Mouse (Mus musculus): ENCODE results near the gene Fbrsl1.

Fbrsl1 gene

GRCm38 (mm10) chr5:110448436-110449134 is at the start of gene Fbrsl1:
Gene Fbrsl1, minus strand, starts transcription at chr5:110448503.
- POLR2A ChIA-PET, result interaction anchor here (0.5 to 22.1 kb wide), 80 partner anchors 11 to 1828 kb away, joined by 3 to 1027 read pairs (median 5); partner anchors contain the start of genes Pole (in 3 of the 4), Pxmp2 (in 3 of the 4), Ep400 (in 2 of the 4) and Ulk1 (in 2 of the 4)

DNA sequence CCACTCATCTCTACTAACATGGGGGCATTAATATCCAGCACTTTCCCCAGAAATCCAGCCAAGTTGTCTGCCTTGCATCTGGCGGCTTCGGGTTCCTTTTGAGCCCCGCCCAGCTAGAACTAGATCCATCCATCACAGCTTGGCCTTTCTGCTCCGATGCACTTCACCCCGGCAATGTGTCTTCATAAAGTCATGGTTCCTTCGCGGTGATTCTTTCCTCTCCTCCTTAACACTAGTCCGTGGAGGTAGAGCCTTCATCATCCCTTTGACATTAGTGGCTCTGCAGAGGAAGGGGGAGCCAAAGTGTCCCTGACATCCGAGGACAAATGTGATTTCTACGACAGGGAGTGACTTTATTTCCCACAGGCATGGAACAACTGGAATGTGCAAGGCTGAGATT is 49.8 kb upstream of the Fbrsl1 start:
- POLR2A ChIA-PET, result interaction anchor here (0.8 to 1.6 kb wide), 13 partner anchors 9 to 155 kb away, joined by 3 to 9 read pairs (median 3); partner anchors contain the start of genes Ddx51 (in 1 of the 4), Fbrsl1 (in 1 of the 4) and Noc4l (in 1 of the 4)
- CTCF ChIA-PET, result interaction anchor here in 1 of 4 experiments (0.6 to 1.2 kb wide), 4 partner anchors 20 to 121 kb away, joined by 3 to 4 read pairs (median 4); no protein-coding TSS in a partner anchor

More at GRCm38 (mm10) chr5:110448436-110449134, at the start of gene Fbrsl1:
- CTCF ChIA-PET, result interaction anchor here in 3 of 4 experiments (0.5 to 1.8 kb wide), 29 partner anchors 9 to 759 kb away, joined by 3 to 22 read pairs (median 4); partner anchors contain the start of gene Ep400 (in 1 of the 3)

DNA sequence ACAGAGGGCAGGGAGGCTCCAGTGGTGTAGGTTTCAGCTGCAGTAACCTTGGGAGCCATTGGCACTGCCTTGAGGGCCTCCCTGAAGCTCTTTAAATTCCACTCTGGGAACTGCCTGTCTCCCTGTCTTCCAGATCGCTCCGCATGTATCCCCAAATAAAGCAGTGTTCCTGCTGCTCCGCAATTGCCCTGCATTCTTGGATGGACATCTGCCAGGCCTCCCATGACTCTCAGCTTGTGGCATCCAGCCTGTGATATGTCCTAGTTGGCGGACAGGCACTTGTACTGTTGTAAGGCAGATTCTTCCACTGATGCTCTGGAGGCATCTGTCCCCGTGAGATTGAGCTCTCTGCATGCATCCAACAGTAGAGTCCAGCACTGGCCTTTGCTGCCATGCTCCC is 49.3 kb upstream of the Fbrsl1 start:
- CTCF ChIA-PET, result interaction anchor here in 1 of 4 experiments (0.8 kb wide), 1 partner anchor 139 kb away, joined by 3 read pairs; no protein-coding TSS in a partner anchor
- POLR2A ChIA-PET, result interaction anchor here (0.6 to 1.6 kb wide), 14 partner anchors 10 to 156 kb away, joined by 3 to 9 read pairs (median 3); partner anchors contain the start of genes Ddx51 (in 1 of the 4), Fbrsl1 (in 1 of the 4) and Noc4l (in 1 of the 4)

DNA sequence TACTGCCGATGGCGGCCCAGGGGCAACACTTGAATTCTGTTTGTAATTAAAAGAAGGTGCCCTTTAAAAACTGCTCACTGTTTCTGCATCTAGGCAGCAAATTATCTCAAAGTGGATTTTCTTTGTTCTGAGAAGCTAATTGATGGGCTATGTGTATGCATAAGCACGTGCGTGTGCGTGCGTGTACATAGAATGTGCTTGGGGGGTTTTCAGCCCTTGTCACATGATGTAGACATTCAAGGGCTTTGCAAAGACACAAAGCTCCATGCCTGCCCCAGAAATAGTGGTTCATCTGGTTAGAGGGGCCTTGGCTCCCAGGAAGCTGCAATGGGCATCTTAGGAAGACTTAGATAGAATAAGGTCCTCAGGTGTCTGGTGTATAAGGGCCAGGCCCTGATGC is 46.7 kb upstream of the Fbrsl1 start:
- ChIA-PET POLR2A (interaction anchor here in 3 of 4 experiments (0.7 to 19.7 kb wide), 11 partner anchors 10 to 144 kb away, joined by 3 to 345 read pairs (median 5); no protein-coding TSS in a partner anchor), CTCF (interaction anchor here in 2 of 4 experiments (1.0 to 2.7 kb wide), 11 partner anchors 10 to 144 kb away, joined by 3 to 31 read pairs (median 4); partner anchors contain the start of gene Galnt9 (in 1 of the 2))

DNA sequence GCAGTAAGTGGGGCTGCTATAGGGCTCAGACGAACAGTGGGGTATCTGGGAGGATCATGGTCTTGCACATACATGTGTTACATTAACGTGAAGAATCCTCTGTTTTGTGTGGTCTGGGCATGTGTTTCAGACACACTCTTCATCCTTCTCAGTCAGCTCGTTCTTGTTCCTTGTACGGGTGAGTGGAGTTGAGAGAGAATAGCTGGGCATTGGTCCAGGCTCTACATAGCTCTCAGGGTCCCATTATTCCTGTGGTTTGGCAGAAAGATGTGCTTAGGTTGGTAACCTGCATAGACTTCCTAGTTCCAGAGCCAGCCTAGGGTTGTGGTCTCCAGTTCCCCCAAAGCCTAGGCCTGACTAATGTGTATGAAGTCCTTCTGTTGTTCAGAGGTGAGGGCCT is 46.1 kb upstream of the Fbrsl1 start:
- CTCF ChIA-PET, result interaction anchor here (0.5 to 2.7 kb wide), 37 partner anchors 9 to 276 kb away, joined by 3 to 31 read pairs (median 4); partner anchors contain the start of genes Ddx51 (in 1 of the 4), Ep400 (in 1 of the 4), Galnt9 (in 1 of the 4) and Noc4l (in 1 of the 4)
- POLR2A ChIA-PET, result interaction anchor here (0.6 to 19.7 kb wide), 17 partner anchors 11 to 142 kb away, joined by 3 to 345 read pairs (median 4); no protein-coding TSS in a partner anchor

DNA sequence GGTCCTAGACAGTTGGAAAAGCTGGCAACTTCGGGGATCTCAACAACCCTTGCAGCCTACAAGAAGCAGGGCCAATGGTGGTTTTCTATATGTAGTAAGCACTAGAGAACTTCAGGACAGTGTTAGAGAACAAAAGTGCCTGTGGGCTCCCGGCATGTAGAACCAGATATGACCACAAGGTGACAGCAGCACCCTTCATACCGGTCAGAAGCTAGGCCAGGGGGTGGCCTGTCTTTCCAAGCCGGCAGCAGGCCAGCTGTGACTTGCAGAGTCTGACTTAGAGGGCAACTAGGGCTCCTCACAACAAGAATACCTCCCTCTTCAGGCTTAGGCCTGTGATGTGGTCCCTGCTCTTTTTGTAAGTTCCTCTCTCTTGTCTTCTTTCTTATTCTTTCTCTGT is 45.5 kb upstream of the Fbrsl1 start:
- POLR2A ChIA-PET, result interaction anchor here (0.6 to 19.7 kb wide), 18 partner anchors 12 to 146 kb away, joined by 3 to 345 read pairs (median 4); no protein-coding TSS in a partner anchor
- CTCF ChIA-PET, result interaction anchor here (0.5 to 2.7 kb wide), 36 partner anchors 8 to 277 kb away, joined by 3 to 31 read pairs (median 4); partner anchors contain the start of genes Ddx51 (in 1 of the 4), Ep400 (in 1 of the 4), Galnt9 (in 1 of the 4) and Noc4l (in 1 of the 4)

- POLR2A ChIA-PET, result interaction anchor here in 2 of 4 experiments (0.8 to 19.7 kb wide), 7 partner anchors 9 to 163 kb away, joined by 3 to 345 read pairs (median 5); partner anchors contain the start of genes Ddx51 (in 1 of the 2), Fbrsl1 (in 1 of the 2) and Noc4l (in 1 of the 2)
- CTCF ChIA-PET, result interaction anchor here in 1 of 4 experiments (0.6 kb wide), 1 partner anchor 146 kb away, joined by 3 read pairs; no protein-coding TSS in a partner anchor
Observed at GRCm38 (mm10) chr5:110489639-110490038, 41.3 kb upstream of the Fbrsl1 start.

DNA sequence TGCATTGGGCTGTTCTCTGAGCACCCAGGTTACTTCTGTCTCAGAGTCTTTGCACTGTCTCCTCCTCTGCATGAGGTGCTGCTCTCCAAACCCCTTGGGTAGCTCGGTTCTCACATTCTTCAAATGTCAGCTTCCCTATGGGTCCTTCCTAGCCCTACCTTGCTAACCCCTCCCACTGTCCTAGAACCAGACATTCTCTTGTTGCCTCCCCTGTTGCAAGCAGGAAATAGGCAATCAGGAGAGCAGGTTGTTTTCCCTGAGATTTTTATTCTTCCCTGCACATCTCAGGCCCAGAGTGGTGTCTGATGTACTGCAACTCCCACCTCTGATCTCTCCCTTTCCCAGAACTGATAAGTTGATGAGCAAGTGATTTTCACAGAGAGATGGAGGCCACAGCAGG is 39.6 kb upstream of the Fbrsl1 start:
- CTCF ChIA-PET, result interaction anchor here in 2 of 4 experiments (0.5 to 1.1 kb wide), 3 partner anchors 114 to 491 kb away, joined by 3 read pairs; no protein-coding TSS in a partner anchor
- POLR2A ChIA-PET, result interaction anchor here in 3 of 4 experiments (0.7 to 19.7 kb wide), 23 partner anchors 9 to 317 kb away, joined by 3 to 345 read pairs (median 5); partner anchors contain the start of gene Fbrsl1 (in 1 of the 3)

DNA sequence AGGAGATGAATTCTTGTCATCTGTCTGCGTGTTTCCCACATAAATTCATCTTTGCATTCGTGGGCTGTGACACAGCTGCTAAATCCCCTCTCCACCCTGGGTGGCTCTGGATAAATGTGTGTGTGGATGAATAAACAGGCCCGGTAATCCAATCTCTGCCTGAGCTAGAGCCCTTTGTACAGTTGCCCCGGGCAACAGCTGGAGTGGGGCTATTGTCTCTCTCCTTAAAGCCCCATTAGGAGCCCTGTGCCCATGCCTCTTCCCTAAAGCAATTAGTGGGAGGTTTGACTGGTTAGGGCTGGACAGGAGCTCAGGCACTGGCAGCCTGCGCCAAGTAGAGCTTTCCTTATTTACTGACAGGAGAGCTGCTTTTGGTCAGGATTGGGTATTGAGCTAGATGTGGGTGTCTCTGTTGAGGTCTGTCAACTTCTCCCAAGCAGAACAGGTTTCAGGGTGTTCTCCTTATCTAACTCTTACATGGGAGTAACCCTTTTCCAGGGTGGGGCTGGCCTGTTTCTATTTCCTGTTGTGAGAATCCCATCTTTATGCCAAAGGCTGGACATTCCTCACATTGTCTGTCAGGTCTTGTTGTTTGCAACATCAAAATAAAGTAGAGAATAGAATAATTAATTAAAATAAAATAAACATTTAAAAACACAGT is 38.5 kb upstream of the Fbrsl1 start:
- ChIA-PET POLR2A (interaction anchor here (0.8 to 19.7 kb wide), 36 partner anchors 9 to 318 kb away, joined by 3 to 345 read pairs (median 4); partner anchors contain the start of gene Fbrsl1 (in 3 of the 4)), CTCF (interaction anchor here in 2 of 4 experiments (0.7 to 2.9 kb wide), 8 partner anchors 8 to 153 kb away, joined by 3 to 7 read pairs (median 3); partner anchors contain the start of gene Fbrsl1 (in 1 of the 2))

DNA sequence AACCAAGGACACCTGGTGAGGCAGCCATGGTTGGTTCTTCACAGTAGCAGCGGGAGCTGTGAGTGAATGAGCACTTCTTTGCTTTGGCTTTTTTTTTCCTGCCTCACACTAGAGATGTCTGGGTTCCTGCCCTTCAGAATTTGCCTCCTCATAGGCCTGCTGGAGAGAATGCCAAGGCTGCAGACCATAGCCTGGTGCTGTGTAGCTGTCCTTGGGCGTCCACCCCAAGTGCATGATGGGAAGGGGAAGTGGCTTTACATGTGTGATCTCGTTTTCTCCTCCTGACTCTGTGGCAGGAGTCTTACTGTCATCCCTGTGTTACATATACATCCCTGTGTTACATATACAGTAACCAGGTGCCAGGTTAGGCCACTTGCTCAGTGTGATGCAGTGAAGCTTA is 36.4 kb upstream of the Fbrsl1 start:
- ChIA-PET POLR2A (interaction anchor here in 3 of 4 experiments (0.8 to 19.7 kb wide), 11 partner anchors 12 to 53 kb away, joined by 3 to 345 read pairs (median 4); partner anchors contain the start of gene Fbrsl1 (in 1 of the 3)), CTCF (interaction anchor here in 2 of 4 experiments (1.6 to 2.9 kb wide), 2 partner anchors 10 to 56 kb away, joined by 3 to 7 read pairs; no protein-coding TSS in a partner anchor)

- ChIA-PET CTCF (interaction anchor here in 1 of 4 experiments (0.6 kb wide), 1 partner anchor 169 kb away, joined by 4 read pairs; no protein-coding TSS in a partner anchor), POLR2A (interaction anchor here in 2 of 4 experiments (1.1 to 23.7 kb wide), 5 partner anchors 9 to 35 kb away, joined by 3 to 595 read pairs (median 6); partner anchors contain the start of gene Fbrsl1 (in 2 of the 2))
Observed at GRCm38 (mm10) chr5:110479228-110479627, 30.9 kb upstream of the Fbrsl1 start.

- CTCF ChIA-PET, result interaction anchor here in 1 of 4 experiments (1.5 to 2.4 kb wide), 3 partner anchors 39 to 119 kb away, joined by 4 to 9 read pairs (median 5); no protein-coding TSS in a partner anchor
- POLR2A ChIA-PET, result interaction anchor here in 3 of 4 experiments (0.6 to 23.7 kb wide), 17 partner anchors 9 to 1844 kb away, joined by 3 to 1027 read pairs (median 17); partner anchors contain the start of genes Fbrsl1 (in 3 of the 3) and Ulk1 (in 1 of the 3)
Observed at GRCm38 (mm10) chr5:110474156-110474555, 25.9 kb upstream of the Fbrsl1 start.

GRCm38 (mm10) chr5:110472834-110473233 is 24.5 kb upstream of the Fbrsl1 start:
- ChIA-PET POLR2A (interaction anchor here in 3 of 4 experiments (0.5 to 23.7 kb wide), 26 partner anchors 9 to 400 kb away, joined by 3 to 1027 read pairs (median 8); partner anchors contain the start of genes Fbrsl1 (in 3 of the 3), Ep400 (in 1 of the 3), Pole (in 1 of the 3) and Pxmp2 (in 1 of the 3)), CTCF (interaction anchor here in 2 of 4 experiments (0.6 to 2.4 kb wide), 5 partner anchors 9 to 118 kb away, joined by 3 to 9 read pairs (median 4); partner anchors contain the start of gene Fbrsl1 (in 1 of the 2))

GRCm38 (mm10) chr5:110471981-110472476 is 23.7 kb upstream of the Fbrsl1 start:
- CTCF ChIA-PET, result interaction anchor here in 3 of 4 experiments (0.6 to 2.4 kb wide), 6 partner anchors 9 to 785 kb away, joined by 3 to 9 read pairs (median 4); partner anchors contain the start of gene Fbrsl1 (in 1 of the 3)
- POLR2A ChIA-PET, result interaction anchor here in 3 of 4 experiments (0.5 to 23.7 kb wide), 45 partner anchors 8 to 919 kb away, joined by 3 to 1027 read pairs (median 5); partner anchors contain the start of genes Fbrsl1 (in 3 of the 3), Ep400 (in 2 of the 3), Ulk1 (in 2 of the 3) and Galnt9 (in 1 of the 3)

GRCm38 (mm10) chr5:110471285-110471684 is 23.0 kb upstream of the Fbrsl1 start:
- CTCF ChIA-PET, result interaction anchor here in 1 of 4 experiments (0.7 to 1.7 kb wide), 4 partner anchors 22 to 108 kb away, joined by 3 to 4 read pairs (median 4); partner anchors contain the start of gene Fbrsl1

More at GRCm38 (mm10) chr5:110471285-110471684, 23.0 kb upstream of the Fbrsl1 start:
- POLR2A ChIA-PET, result interaction anchor here in 3 of 4 experiments (0.7 to 23.7 kb wide), 37 partner anchors 7 to 339 kb away, joined by 3 to 1027 read pairs (median 4); partner anchors contain the start of genes Fbrsl1 (in 3 of the 3), Ep400 (in 2 of the 3), Ulk1 (in 2 of the 3) and Galnt9 (in 1 of the 3)

Data from embryonic stem cell, embryonic (primary cell).